Mouse (Mus musculus) erythroid progenitor cell, adult 5-6 weeks (primary cell): ENCODE results near the gene Zfp874a. TPM values are rescaled to one million over a fixed set of nuclear protein-coding genes. Genes with fewer than 3 reads are reported as not detected.
"Not testable (repeated sequence)": the region's sequence is repeated elsewhere in the genome, so short reads cannot be mapped to it uniquely, and the experiment has no call there.

Source experiments
- ATAC-seq: replicated peaks from 2 replicates; pipeline ENCODE4 v1.8.0; 2016; ENCODE audit warnings: moderate number of reproducible peaks, mild to moderate bottlenecking, moderate TSS enrichment, inconsistent platforms; ENCODE audit not compliant: poor library complexity, low FRiP score, severe bottlenecking
- total RNA-seq, 2 experiments: library from RNA; stranded (forward) in 1 of 2; stranded (reverse) in 1 of 2; fragments of 150-400 nt in 1 of 2; fragments of 186-747, 209-891 nt in 1 of 2; gene quantifications; 2 replicates each; pipeline versions ENCODE4 v1.2.3 to v1.2.4; 2015 to 2017; ENCODE audit warnings: low replicate concordance in 2 of 2

The Zfp874a gene
- total RNA-seq, 2 experiments from 2014 or later = 0.84 to 3.4 TPM

- peak; percentile 49; the same call in 1 of the 2 replicates for ATAC-seq
These were observed 52.1 kb downstream of the Zfp874a start, which contains the start of gene Zfp429 for GRCm38 (mm10) chr13:67399183-67399903. Gene Zfp429 (minus strand): TSS chr13:67399819.

GRCm38 (mm10) chr13:67376255-67376654, 75.2 kb downstream of the Zfp874a start:
- not testable (repeated sequence) for ATAC-seq

- peak; percentile 80 for ATAC-seq
These were observed 76.1 kb downstream of the Zfp874a start, which contains the start of the genes Gm28041 and Zfp456 for GRCm38 (mm10) chr13:67375050-67375911. Gene Gm28041 (minus strand): TSS chr13:67375733. Gene Zfp456 (minus strand): TSS chr13:67375810.

Other genes with a start within 250 kb of the Zfp874a start
- gene Zfp458, start 173.2 kb downstream of the Zfp874a start, total RNA-seq (2015; ENCODE audit: low replicate concordance) = 0.36 and 0.42 TPM in 2 replicates
- 0.38 and 0.77 TPM in 2 replicates for gene Zfp458, start 173.2 kb downstream of the Zfp874a start, total RNA-seq (2017; ENCODE audit: low replicate concordance)
- not detected in 2 replicates for gene Zfp457, start 145.1 kb downstream of the Zfp874a start, total RNA-seq (2015; ENCODE audit: low replicate concordance)
- gene Zfp457, start 145.1 kb downstream of the Zfp874a start, total RNA-seq (2017; ENCODE audit: low replicate concordance) = 1.4 TPM in 1 of 2 replicates, not detected in the other
- gene Zfp595, start 119.1 kb downstream of the Zfp874a start, total RNA-seq (2015; ENCODE audit: low replicate concordance) = 3.4 and 6.5 TPM in 2 replicates
- gene Zfp595, start 119.1 kb downstream of the Zfp874a start, total RNA-seq (2017; ENCODE audit: low replicate concordance) = 4.2 and 4.6 TPM in 2 replicates
- gene Gm28044, start 91.1 kb downstream of the Zfp874a start, total RNA-seq (2015; ENCODE audit: low replicate concordance) = 11.7 TPM in 1 of 2 replicates, not detected in the other
- not detected in 2 replicates for gene Gm28044, start 91.1 kb downstream of the Zfp874a start, total RNA-seq (2017; ENCODE audit: low replicate concordance)
- 0.84 and 4.7 TPM in 2 replicates for gene Zfp953, start 91.0 kb downstream of the Zfp874a start, total RNA-seq (2015; ENCODE audit: low replicate concordance)
- 4.5 and 5.8 TPM in 2 replicates for gene Zfp953, start 91.0 kb downstream of the Zfp874a start, total RNA-seq (2017; ENCODE audit: low replicate concordance)
- gene Gm28041, start 75.9 kb downstream of the Zfp874a start, total RNA-seq (2015; ENCODE audit: low replicate concordance) = not detected in 2 replicates
- gene Gm28041, start 75.9 kb downstream of the Zfp874a start, total RNA-seq (2017; ENCODE audit: low replicate concordance) = not detected in 2 replicates
- 1.4 TPM in 1 of 2 replicates, not detected in the other for gene Zfp456, start 75.8 kb downstream of the Zfp874a start, total RNA-seq (2015; ENCODE audit: low replicate concordance)
- gene Zfp456, start 75.8 kb downstream of the Zfp874a start, total RNA-seq (2017; ENCODE audit: low replicate concordance) = 4.7 TPM in 1 of 2 replicates, not detected in the other
- gene Zfp429, start 51.8 kb downstream of the Zfp874a start, total RNA-seq (2015; ENCODE audit: low replicate concordance) = not detected in 2 replicates
- 4.0 TPM in 1 of 2 replicates, not detected in the other for gene Zfp429, start 51.8 kb downstream of the Zfp874a start, total RNA-seq (2017; ENCODE audit: low replicate concordance)
- not detected in 2 replicates for gene Zfp459, start 30.2 kb downstream of the Zfp874a start, total RNA-seq (2015; ENCODE audit: low replicate concordance)
- gene Zfp459, start 30.2 kb downstream of the Zfp874a start, total RNA-seq (2017; ENCODE audit: low replicate concordance) = 0.13 TPM in 1 of 2 replicates, not detected in the other
- 2.9 and 7.1 TPM in 2 replicates for gene Zfp874b, start 32.6 kb upstream of the Zfp874a start, total RNA-seq (2015; ENCODE audit: low replicate concordance)
- 4.6 and 5.7 TPM in 2 replicates for gene Zfp874b, start 32.6 kb upstream of the Zfp874a start, total RNA-seq (2017; ENCODE audit: low replicate concordance)
- 3.2 and 5.0 TPM in 2 replicates for gene Zfp58, start 48.9 kb upstream of the Zfp874a start, total RNA-seq (2015; ENCODE audit: low replicate concordance)
- gene Zfp58, start 48.9 kb upstream of the Zfp874a start, total RNA-seq (2017; ENCODE audit: low replicate concordance) = 1.8 TPM in 1 of 2 replicates, not detected in the other
- not detected in 2 replicates for gene Gm26965, start 74.5 kb upstream of the Zfp874a start, total RNA-seq (2015; ENCODE audit: low replicate concordance)
- not detected in 2 replicates for gene Gm26965, start 74.5 kb upstream of the Zfp874a start, total RNA-seq (2017; ENCODE audit: low replicate concordance)
- 5.0 and 11.3 TPM in 2 replicates for gene Zfp87, start 74.6 kb upstream of the Zfp874a start, total RNA-seq (2015; ENCODE audit: low replicate concordance)
- gene Zfp87, start 74.6 kb upstream of the Zfp874a start, total RNA-seq (2017; ENCODE audit: low replicate concordance) = 2.0 and 6.7 TPM in 2 replicates
- gene Zfp748, start 102.2 kb upstream of the Zfp874a start, total RNA-seq (2015; ENCODE audit: low replicate concordance) = 5.8 and 9.2 TPM in 2 replicates
- 4.2 and 7.1 TPM in 2 replicates for gene Zfp748, start 102.2 kb upstream of the Zfp874a start, total RNA-seq (2017; ENCODE audit: low replicate concordance)
- gene Zfp729b, start 158.1 kb upstream of the Zfp874a start, total RNA-seq (2015; ENCODE audit: low replicate concordance) = 4.2 and 6.5 TPM in 2 replicates
- 3.0 and 5.1 TPM in 2 replicates for gene Zfp729b, start 158.1 kb upstream of the Zfp874a start, total RNA-seq (2017; ENCODE audit: low replicate concordance)
- not detected in 2 replicates for gene Gm49345, start 186.1 kb upstream of the Zfp874a start, total RNA-seq (2015; ENCODE audit: low replicate concordance)
- 0.13 TPM in 1 of 2 replicates, not detected in the other for gene Gm49345, start 186.1 kb upstream of the Zfp874a start, total RNA-seq (2017; ENCODE audit: low replicate concordance)
- gene Zfp729a, start 186.2 kb upstream of the Zfp874a start, total RNA-seq (2015; ENCODE audit: low replicate concordance) = 1.3 and 4.3 TPM in 2 replicates
- 1.2 and 6.0 TPM in 2 replicates for gene Zfp729a, start 186.2 kb upstream of the Zfp874a start, total RNA-seq (2017; ENCODE audit: low replicate concordance)
- 1.3 and 7.2 TPM in 2 replicates for gene Zfp738, start 235.4 kb upstream of the Zfp874a start, total RNA-seq (2015; ENCODE audit: low replicate concordance)
- gene Zfp738, start 235.4 kb upstream of the Zfp874a start, total RNA-seq (2017; ENCODE audit: low replicate concordance) = 1.1 and 1.4 TPM in 2 replicates